ENCODE assay signal across 38 mouse cellular contexts in genomic region chr4:94928743-94929142, GRCm38 (mm10). TPM values are rescaled to one million over a fixed set of nuclear protein-coding genes. Genes with fewer than 3 reads are reported as not detected.
"Had no signal": no experiment of that assay in that cellular context is flagged by ENCODE, and none has a peak within 500 bp of the region (broad histone marks: within the 10 kb centered on the region; RNA-seq: fewer than 3 reads in every experiment).

Eqtn (minus strand) TSS chr4:94928843.

- H3K27ac ChIP-seq: heart, embryonic 10.5 days; heart, embryonic 13.5 days; heart, embryonic 15.5 days; hindbrain, embryonic 10.5 days; hindbrain, embryonic 12.5 days; hindbrain, embryonic 13.5 days; hindbrain, embryonic 14.5 days; hindbrain, embryonic 15.5 days; hindbrain, postnatal 0 days; intestine, embryonic 15.5 days; kidney, embryonic 15.5 days; kidney, postnatal 0 days; layer of hippocampus, adult 2 months had no signal

- H3K4me3 ChIP-seq: heart, embryonic 10.5 days; heart, embryonic 12.5 days; heart, embryonic 13.5 days; heart, embryonic 15.5 days; hindbrain, embryonic 10.5 days; hindbrain, embryonic 12.5 days; hindbrain, embryonic 13.5 days; hindbrain, embryonic 15.5 days; intestine, embryonic 15.5 days; kidney, embryonic 15.5 days; layer of hippocampus, adult 2 months had no signal

- H3K27me3 ChIP-seq: heart, embryonic 12.5 days; heart, embryonic 13.5 days; heart, embryonic 15.5 days; hindbrain, embryonic 12.5 days; hindbrain, embryonic 13.5 days; hindbrain, embryonic 15.5 days; intestine, embryonic 15.5 days; kidney, embryonic 15.5 days had no signal

- H3K4me1 ChIP-seq: heart, embryonic 10.5 days; heart, embryonic 12.5 days; heart, embryonic 13.5 days; heart, embryonic 15.5 days; hindbrain, embryonic 10.5 days; hindbrain, embryonic 12.5 days; hindbrain, embryonic 13.5 days; hindbrain, embryonic 15.5 days; intestine, embryonic 15.5 days; kidney, embryonic 15.5 days had no signal

- H3K36me3 ChIP-seq: heart, embryonic 10.5 days; heart, embryonic 12.5 days; heart, embryonic 13.5 days; heart, embryonic 15.5 days; hindbrain, embryonic 10.5 days; hindbrain, embryonic 12.5 days; hindbrain, embryonic 13.5 days; hindbrain, embryonic 15.5 days; intestine, embryonic 15.5 days; kidney, embryonic 15.5 days had no signal

- DNase-seq: heart, postnatal 10 days; heart, postnatal 14 days; heart, postnatal 36 days; heart, postnatal 4 days; kidney, adult 11 months; kidney, adult 18-20 months; kidney, adult 2 months; kidney, adult 8-10 months; kidney, adult 9 months; kidney, postnatal 10 days; kidney, postnatal 14 days; kidney, postnatal 25 days; kidney, postnatal 36 days; kidney, postnatal 4 days; layer of hippocampus, adult 9-11 months; layer of hippocampus, postnatal 36 days had no signal

RNA-seq across cellular contexts. Expression of gene Eqtn, which starts in this region (rescaled TPM):
- polyA plus RNA-seq: heart, embryonic 10.5 days; heart, embryonic 13.5 days; heart, embryonic 14.5 days; heart, embryonic 15.5 days; heart, postnatal 0 days; hindbrain, embryonic 12.5 days; hindbrain, embryonic 13.5 days; intestine, embryonic 14.5 days; intestine, embryonic 15.5 days; intestine, embryonic 16.5 days; intestine, postnatal 0 days; kidney, embryonic 14.5 days; kidney, embryonic 15.5 days; kidney, embryonic 16.5 days; large intestine, adult 2 months had no signal
